Mouse (Mus musculus) midbrain, embryonic 15.5 days (tissue): ENCODE measurements at regions not wholly inside any gene's neighbourhood (a gene's known extent, or its start where the extent isn't known, plus 50 kb on each side); places are given as distances from the start of the nearest gene placed in this dataset.

Source experiments
- ATAC-seq: fragments of 200-750 bp; cut with Nextera tagmentation; replicated peaks from 2 replicates; pipeline ENCODE4 v1.8.0; 2017; ENCODE audit warnings: moderate TSS enrichment
- H3K27ac ChIP-seq: fragments of 300-500 bp; sonication (generic); 2 replicates; pipeline ENCODE4 v1.5.1; 2015; ENCODE audit warnings: mild to moderate bottlenecking, inconsistent platforms
- H3K27me3 ChIP-seq: fragments of 300-500 bp; sonication (generic); replicated peaks from 2 replicates; pipeline ENCODE4 v1.6.1; 2015; ENCODE audit warnings: inconsistent platforms
- H3K36me3 ChIP-seq: fragments of 300-500 bp; sonication (generic); replicated peaks from 2 replicates; pipeline ENCODE4 v1.6.1; 2015; ENCODE audit warnings: inconsistent platforms
- H3K4me1 ChIP-seq: fragments of 300-500 bp; sonication (generic); 2 replicates; pipeline ENCODE4 v1.6.1; 2015; ENCODE audit warnings: inconsistent platforms
- H3K4me2 ChIP-seq: fragments of 300-500 bp; sonication (generic); 2 replicates; pipeline ENCODE4 v1.6.1; 2015; ENCODE audit warnings: inconsistent platforms, mild to moderate bottlenecking, moderate library complexity
- H3K4me3 ChIP-seq: fragments of 300-500 bp; sonication (generic); 2 replicates; pipeline ENCODE4 v1.5.1; 2015; ENCODE audit warnings: mild to moderate bottlenecking, inconsistent platforms
- H3K9ac ChIP-seq: fragments of 300-500 bp; sonication (generic); 2 replicates; pipeline ENCODE4 v1.6.1; 2015; ENCODE audit warnings: mild to moderate bottlenecking, inconsistent platforms
- H3K9me3 ChIP-seq: fragments of 300-500 bp; sonication (generic); 2 replicates; pipeline ENCODE4 v1.6.1; 2016; ENCODE audit warnings: inconsistent platforms
- WGBS: fragments of 180-500 bp; shearing (Covaris S2); methylation state at CpG from one replicate; pipeline ENCODE4 v1.1.7; 2015; ENCODE audit warnings: mixed read lengths; 5-methylcytosine and 5-hydroxymethylcytosine counted together

DNA sequence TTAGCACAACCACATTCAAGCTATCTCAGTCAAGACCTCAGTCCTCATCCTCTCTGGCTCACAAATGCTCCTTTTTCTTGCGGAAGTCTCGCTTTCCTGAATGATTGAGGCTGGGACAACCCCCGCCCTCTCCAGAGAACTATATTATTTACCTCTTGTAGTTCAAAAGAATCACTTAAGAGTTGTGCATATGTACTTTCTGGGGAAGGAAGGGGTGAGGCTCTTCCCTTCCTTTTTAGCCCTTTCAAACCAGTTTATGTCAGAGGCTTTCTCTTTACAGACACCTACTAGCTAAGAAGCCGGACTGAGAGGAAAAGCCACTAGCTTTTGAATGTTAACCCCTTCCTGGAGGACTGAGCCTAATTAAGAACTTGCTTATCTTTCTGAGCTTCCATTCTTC, 98.4 kb upstream of the 4933415F23Rik start:
- no peak for ATAC-seq
- no peaks in the 10 kb centered on the region for H3K36me3 ChIP-seq
- H3K27me3 ChIP-seq = no peaks in the 10 kb centered on the region
- no peak overlapping the region for H3K4me3 ChIP-seq
- H3K27ac ChIP-seq = no peak overlapping the region
- H3K4me1 ChIP-seq = no peaks in the 10 kb centered on the region
- H3K4me2 ChIP-seq = no peak overlapping the region
- WGBS = 71% methylated on average over 4 of the region's 4 CpGs
- H3K9ac ChIP-seq = no peak overlapping the region
- no peaks in the 10 kb centered on the region for H3K9me3 ChIP-seq

DNA sequence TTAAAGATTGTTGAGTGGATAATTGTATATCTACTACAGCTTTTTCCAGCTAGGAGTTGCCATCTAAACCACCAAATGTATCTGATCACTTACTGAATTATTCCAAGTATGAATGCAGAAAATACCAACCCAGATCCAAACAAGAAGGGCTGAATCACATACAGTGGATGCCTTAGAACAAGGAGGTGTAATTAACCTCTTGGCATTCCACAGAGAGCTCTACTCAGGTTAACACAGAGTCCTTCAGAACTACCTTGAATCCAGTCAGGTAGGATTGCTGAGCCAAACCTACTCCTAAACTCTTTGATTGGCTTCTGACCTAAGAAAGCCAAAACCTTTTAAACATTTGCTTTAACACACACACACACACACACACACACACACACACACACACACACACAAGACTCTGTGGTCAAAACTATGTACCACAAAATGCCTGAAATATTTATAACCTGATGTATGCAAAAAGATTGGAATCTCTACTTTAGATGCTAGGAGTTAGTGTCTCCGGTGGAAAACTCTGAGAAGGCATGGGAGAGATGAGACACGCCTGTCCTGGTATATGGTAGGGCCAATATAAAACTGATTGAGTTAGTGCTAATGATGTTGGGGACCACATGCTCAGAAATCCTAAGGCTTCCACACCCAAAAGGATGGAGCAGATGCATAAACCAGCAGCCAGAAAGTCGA, 88.4 kb upstream of the 4933415F23Rik start:
- H3K4me3 ChIP-seq = no peak overlapping the region
- H3K4me2 ChIP-seq = no peak overlapping the region
- no peaks in the 10 kb centered on the region for H3K4me1 ChIP-seq
- no peaks in the 10 kb centered on the region for H3K9me3 ChIP-seq
- ATAC-seq = no peak
- H3K9ac ChIP-seq = no peak overlapping the region
- H3K36me3 ChIP-seq = no peaks in the 10 kb centered on the region
- WGBS = 84% methylated on average over 3 of the region's 3 CpGs
- H3K27me3 ChIP-seq = no peaks in the 10 kb centered on the region
- H3K27ac ChIP-seq = no peak overlapping the region

- Histone ChIP-seq H3K9ac (no peak overlapping the region), H3K36me3 (no peaks in the 10 kb centered on the region), H3K4me1 (no peaks in the 10 kb centered on the region), H3K27ac (no peak overlapping the region), H3K4me3 (no peak overlapping the region), H3K27me3 (no peaks in the 10 kb centered on the region), H3K9me3 (no peaks in the 10 kb centered on the region), H3K4me2 (no peak overlapping the region)
- ATAC-seq = no peak
- WGBS = 91% methylated on average over 4 of the region's 4 CpGs
These were observed 87.7 kb upstream of the 4933415F23Rik start for GRCm38 (mm10) chr1:23189790-23190189.

- H3K4me1 ChIP-seq = no peaks in the 10 kb centered on the region
- no peaks in the 10 kb centered on the region for H3K9me3 ChIP-seq
- no peaks in the 10 kb centered on the region for H3K36me3 ChIP-seq
- 84% methylated on average over 5 of the region's 5 CpGs for WGBS
- H3K4me2 ChIP-seq = no peak overlapping the region
- H3K9ac ChIP-seq = no peak overlapping the region
- ATAC-seq = no peak
- H3K27ac ChIP-seq = no peak overlapping the region
- H3K4me3 ChIP-seq = no peak overlapping the region
- no peaks in the 10 kb centered on the region for H3K27me3 ChIP-seq
These were observed 86.2 kb upstream of the 4933415F23Rik start for GRCm38 (mm10) chr1:23188216-23188615.

GRCm38 (mm10) chr1:23187446-23188206, 85.6 kb upstream of the 4933415F23Rik start:
- H3K4me1 ChIP-seq = no peaks in the 10 kb centered on the region
- H3K4me3 ChIP-seq = no peak overlapping the region
- no peak overlapping the region for H3K9ac ChIP-seq
- no peak overlapping the region for H3K4me2 ChIP-seq
- H3K36me3 ChIP-seq = no peaks in the 10 kb centered on the region
- WGBS = 81% methylated on average over 6 of the region's 6 CpGs
- no peaks in the 10 kb centered on the region for H3K27me3 ChIP-seq
- H3K27ac ChIP-seq = no peak overlapping the region
- ATAC-seq = no peak
- H3K9me3 ChIP-seq = no peaks in the 10 kb centered on the region

GRCm38 (mm10) chr1:23184728-23185127, 82.7 kb upstream of the 4933415F23Rik start:
- Histone ChIP-seq H3K4me3 (no peak overlapping the region), H3K27me3 (no peaks in the 10 kb centered on the region), H3K9ac (no peak overlapping the region), H3K9me3 (no peaks in the 10 kb centered on the region), H3K27ac (no peak overlapping the region), H3K36me3 (no peaks in the 10 kb centered on the region), H3K4me1 (no peaks in the 10 kb centered on the region), H3K4me2 (no peak overlapping the region)
- no peak for ATAC-seq
- WGBS = 84% methylated on average over 9 of the region's 9 CpGs

DNA sequence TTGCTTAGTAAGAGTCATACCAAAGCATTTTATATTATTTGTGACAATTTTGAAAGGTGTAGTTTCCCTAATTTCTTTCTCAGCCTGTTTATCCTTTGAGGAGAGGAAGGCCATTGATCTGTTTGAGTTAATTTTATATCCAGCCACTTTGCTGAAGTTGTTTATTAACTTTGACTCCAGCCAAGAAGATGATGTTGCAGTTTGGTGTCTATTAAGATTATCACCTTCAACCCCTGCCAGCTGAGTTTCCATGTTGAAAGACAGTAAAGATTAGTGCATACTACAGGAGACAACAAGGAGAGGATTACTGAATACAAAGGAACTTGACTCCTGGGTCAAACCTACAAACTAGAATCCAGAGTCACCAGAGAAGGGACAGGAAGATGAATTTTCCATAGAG, 80.5 kb upstream of the 4933415F23Rik start:
- H3K9me3 ChIP-seq = no peaks in the 10 kb centered on the region
- no peaks in the 10 kb centered on the region for H3K36me3 ChIP-seq
- H3K4me1 ChIP-seq = no peaks in the 10 kb centered on the region
- no peak overlapping the region for H3K27ac ChIP-seq
- H3K4me2 ChIP-seq = no peak overlapping the region
- H3K4me3 ChIP-seq = no peak overlapping the region
- no peak overlapping the region for H3K9ac ChIP-seq
- H3K27me3 ChIP-seq = no peaks in the 10 kb centered on the region
- ATAC-seq = no peak

- Histone ChIP-seq H3K27me3 (no peaks in the 10 kb centered on the region), H3K27ac (no peak overlapping the region), H3K4me2 (no peak overlapping the region), H3K9me3 (no peaks in the 10 kb centered on the region), H3K9ac (no peak overlapping the region), H3K36me3 (no peaks in the 10 kb centered on the region), H3K4me3 (no peak overlapping the region), H3K4me1 (no peaks in the 10 kb centered on the region)
- 83% methylated on average over 6 of the region's 6 CpGs for WGBS
- ATAC-seq = no peak
These were observed 76.4 kb upstream of the 4933415F23Rik start for GRCm38 (mm10) chr1:23178335-23178974.

- no peak overlapping the region for H3K4me3 ChIP-seq
- ATAC-seq = no peak
- no peaks in the 10 kb centered on the region for H3K4me1 ChIP-seq
- no peaks in the 10 kb centered on the region for H3K27me3 ChIP-seq
- WGBS = 88% methylated on average over 11 of the region's 11 CpGs
- H3K9ac ChIP-seq = no peak overlapping the region
- no peaks in the 10 kb centered on the region for H3K36me3 ChIP-seq
- no peaks in the 10 kb centered on the region for H3K9me3 ChIP-seq
- no peak overlapping the region for H3K27ac ChIP-seq
- no peak overlapping the region for H3K4me2 ChIP-seq
These were observed 72.0 kb upstream of the 4933415F23Rik start for GRCm38 (mm10) chr1:23174022-23174421.

- H3K9ac ChIP-seq = no peak overlapping the region
- no peaks in the 10 kb centered on the region for H3K36me3 ChIP-seq
- no peaks in the 10 kb centered on the region for H3K9me3 ChIP-seq
- no peak overlapping the region for H3K4me2 ChIP-seq
- no peak for ATAC-seq
- no peak overlapping the region for H3K27ac ChIP-seq
- 68% methylated on average over 7 of the region's 7 CpGs for WGBS
- H3K4me1 ChIP-seq = no peaks in the 10 kb centered on the region
- H3K27me3 ChIP-seq = no peaks in the 10 kb centered on the region
- H3K4me3 ChIP-seq = no peak overlapping the region
These were observed 71.2 kb upstream of the 4933415F23Rik start for GRCm38 (mm10) chr1:23173054-23173802.

DNA sequence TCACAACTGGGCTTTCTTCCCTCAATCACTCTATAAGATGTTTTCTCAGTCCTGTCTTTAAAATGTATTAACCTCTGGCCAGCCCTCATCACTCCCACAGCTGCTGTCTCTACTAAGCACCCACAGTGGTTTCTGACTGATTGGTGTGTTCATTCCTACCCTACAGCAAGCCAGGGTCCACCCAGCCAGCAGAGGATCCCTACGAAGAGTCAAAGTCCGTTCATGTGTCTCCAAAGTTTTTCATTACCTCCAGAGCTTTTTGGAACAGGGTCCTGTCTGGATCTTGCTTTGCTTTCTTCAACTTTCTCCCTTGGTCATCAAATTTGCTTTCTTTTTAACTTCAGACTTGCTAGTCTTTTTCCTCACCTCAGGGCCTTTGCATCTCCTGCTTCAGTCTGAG, 69.3 kb upstream of the 4933415F23Rik start:
- no peaks in the 10 kb centered on the region for H3K9me3 ChIP-seq
- WGBS = 94% methylated on average over 2 of the region's 2 CpGs
- no peaks in the 10 kb centered on the region for H3K4me1 ChIP-seq
- H3K4me2 ChIP-seq = no peak overlapping the region
- H3K36me3 ChIP-seq = no peaks in the 10 kb centered on the region
- no peak for ATAC-seq
- H3K4me3 ChIP-seq = no peak overlapping the region
- no peak overlapping the region for H3K27ac ChIP-seq
- no peaks in the 10 kb centered on the region for H3K27me3 ChIP-seq
- no peak overlapping the region for H3K9ac ChIP-seq

DNA sequence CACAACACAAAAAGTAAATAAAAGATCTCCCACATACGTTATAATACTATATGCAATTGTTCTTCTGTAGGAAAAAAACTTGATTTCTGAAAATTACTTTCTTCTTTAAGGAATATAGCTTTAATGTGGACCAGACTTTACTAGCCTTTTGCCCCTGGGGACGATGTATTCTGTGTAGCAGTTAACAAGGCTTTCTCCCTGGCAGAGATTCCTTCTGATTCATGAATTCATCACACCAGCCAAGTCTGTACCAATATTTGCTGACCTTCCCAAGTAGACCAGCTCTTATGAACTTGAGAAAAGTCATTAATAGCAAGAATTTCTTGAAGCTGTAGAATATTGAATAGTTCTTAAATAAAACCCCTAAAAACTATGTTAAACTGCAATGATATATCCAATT, 68.7 kb upstream of the 4933415F23Rik start:
- no peak overlapping the region for H3K4me3 ChIP-seq
- ATAC-seq = no peak
- WGBS = 83% methylated on average over 2 of the region's 2 CpGs

More for the DNA sequence above, 68.7 kb upstream of the 4933415F23Rik start:
- Histone ChIP-seq H3K36me3 (no peaks in the 10 kb centered on the region), H3K4me2 (no peak overlapping the region), H3K27ac (no peak overlapping the region), H3K27me3 (no peaks in the 10 kb centered on the region), H3K4me1 (no peaks in the 10 kb centered on the region), H3K9me3 (no peaks in the 10 kb centered on the region), H3K9ac (no peak overlapping the region)
